Mouse (Mus musculus): Measurements from ENCODE around the gene Abcg1.

- TF ChIP-seq CTCF (IDR thresholded peaks at IDR 0.05; ENCODE audit: control insufficient read depth, insufficient read depth, insufficient replicate concordance, low read depth, low read length) (no peak), POLR2A (IDR thresholded peaks at IDR 0.05; ENCODE audit: control insufficient read depth, low read depth, low read length) (no peak)
Measured at GRCm38 (mm10) chr17:31096893-31097292, 39.4 kb downstream of the Abcg1 start.

All from testis, adult 2 months (tissue).